12 mouse cellular contexts compared by ENCODE assay signal in the genomic region with DNA sequence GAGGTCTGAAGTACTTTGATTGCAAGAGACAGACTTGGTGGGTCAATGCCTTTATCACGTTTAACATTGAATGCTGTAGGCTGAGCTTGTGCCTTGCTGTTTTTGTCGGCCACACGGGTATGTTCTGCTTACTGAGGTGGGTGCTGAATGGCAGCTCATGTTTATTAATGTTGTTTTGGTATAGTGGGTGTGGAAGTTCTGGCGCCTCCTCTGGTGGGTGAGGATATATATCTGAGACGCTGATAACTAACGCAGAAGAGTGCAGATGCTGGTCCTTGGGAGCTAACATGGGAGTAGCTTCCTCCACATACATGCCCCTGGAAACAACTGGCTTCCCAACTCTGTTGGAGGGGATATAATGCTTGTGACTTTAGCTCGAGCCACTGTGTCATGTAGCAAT. TPM values are rescaled to one million over a fixed set of nuclear protein-coding genes. Genes with fewer than 3 reads are reported as not detected.
DNase-seq lines count a peak whose midpoint lies in the region; ATAC-seq and TF ChIP-seq lines count a peak whose summit lies in the region.
"Had no signal": no experiment of that assay in that cellular context is flagged by ENCODE, and none has a peak within 500 bp of the region (broad histone marks: within the 10 kb centered on the region; RNA-seq: fewer than 3 reads in every experiment).

No protein-coding gene starts in this region.

- H3K36me3 ChIP-seq in hindbrain, postnatal 0 days (ENCODE audit: insufficient read depth, low read length) = no peaks in the 10 kb centered on the region; the same call in 1 of the 2 replicates
- peaks cover 5% of the 10 kb centered on the region for H3K36me3 ChIP-seq in hindbrain, embryonic 12.5 days

- ATAC-seq in cerebellum, adult (ENCODE audit: insufficient number of reproducible peaks, low FRiP score, low TSS enrichment) = no peak
- no peak for ATAC-seq in hindbrain, postnatal 0 days
- ATAC-seq in hindbrain, embryonic 12.5 days (ENCODE audit: low FRiP score) = no peak
- no peak for ATAC-seq in erythroid progenitor cell, adult 5-6 weeks (replicated peaks; ENCODE audit: low FRiP score, poor library complexity, severe bottlenecking)
- ATAC-seq: inflammation-experienced regulatory T-cells, adult 6 months had no signal

- WGBS in hindbrain, postnatal 0 days = 36% methylated on average over 7 of the region's 7 CpGs
- WGBS in hindbrain, embryonic 12.5 days = 40% methylated on average over 7 of the region's 7 CpGs

- H3K4me1 ChIP-seq in hindbrain, postnatal 0 days (ENCODE audit: insufficient read depth, low read length) = peaks cover 8% of the 10 kb centered on the region
- H3K4me1 ChIP-seq in hindbrain, embryonic 12.5 days = peaks cover 30% of the 10 kb centered on the region

- H3K4me2 ChIP-seq in hindbrain, postnatal 0 days (ENCODE audit: low read depth, low read length) = no peak overlapping the region
- no peak overlapping the region for H3K4me2 ChIP-seq in hindbrain, embryonic 12.5 days (replicated peaks)
- H3K4me2 ChIP-seq: limb, embryonic 15.5 days; midbrain, embryonic 12.5 days had no signal

- H3K9ac ChIP-seq in hindbrain, postnatal 0 days (replicated peaks; ENCODE audit: low read length) = no peak overlapping the region
- no peak overlapping the region for H3K9ac ChIP-seq in hindbrain, embryonic 12.5 days
- H3K9ac ChIP-seq: limb, embryonic 15.5 days; midbrain, embryonic 12.5 days had no signal

- H3K27me3 ChIP-seq in hindbrain, postnatal 0 days (ENCODE audit: insufficient read depth, low read length) = no peaks in the 10 kb centered on the region
- no peaks in the 10 kb centered on the region for H3K27me3 ChIP-seq in hindbrain, embryonic 12.5 days
- H3K27me3 ChIP-seq: limb, embryonic 15.5 days; midbrain, embryonic 12.5 days had no signal

- H3K4me3 ChIP-seq in hindbrain, postnatal 0 days (ENCODE audit: low read length) = no peak overlapping the region
- no peak overlapping the region for H3K4me3 ChIP-seq in hindbrain, embryonic 12.5 days
- H3K4me3 ChIP-seq: limb, embryonic 15.5 days; midbrain, embryonic 12.5 days had no signal

- DNase-seq in cerebellum, adult 9-10 months = peak; percentile 14
- no peak for DNase-seq in hindbrain, postnatal 0 days (ENCODE audit: low spot score)
- DNase-seq in thymus, postnatal 0 days (ENCODE audit: low spot score) = peak; percentile 57
- DNase-seq in thymus, postnatal 14 days = no peak
- DNase-seq in c-Kit-positive CD71-positive TER-119-positive erythroid progenitor cells, embryonic 14.5 days (ENCODE audit: low spot score) = no peak
- DNase-seq: adrenal gland, postnatal 25 days had no signal

- peak; percentile 53 for TF ChIP-seq CTCF in hindbrain, postnatal 0 days (IDR thresholded peaks at IDR 0.05; ENCODE audit: low read depth)

- no peak overlapping the region for H3K27ac ChIP-seq in hindbrain, postnatal 0 days
- no peak overlapping the region for H3K27ac ChIP-seq in hindbrain, embryonic 12.5 days
- H3K27ac ChIP-seq: limb, embryonic 15.5 days; midbrain, embryonic 12.5 days had no signal

- H3K9me3 ChIP-seq in hindbrain, postnatal 0 days (ENCODE audit: low read length) = no peaks in the 10 kb centered on the region
- H3K9me3 ChIP-seq in hindbrain, embryonic 12.5 days (replicated peaks) = no peaks in the 10 kb centered on the region
- H3K9me3 ChIP-seq: limb, embryonic 15.5 days; midbrain, embryonic 12.5 days had no signal

RNA-seq across cellular contexts. Expression of a gene that starts 7.0 kb away (rescaled TPM):
- total RNA-seq in hindbrain, postnatal 0 days (2014; rRNA removed) = 10.1 and 15.8 TPM in 2 replicates
- 4.1 and 4.4 TPM in 2 replicates for polyA plus RNA-seq in hindbrain, postnatal 0 days (2015; fragmentation: Nextera tagmentation; extraction: Ambion mirVana)
- 3.9 and 4.6 TPM in 2 replicates for polyA plus RNA-seq in hindbrain, embryonic 12.5 days (2016; fragmentation: Nextera tagmentation; extraction: Ambion mirVana)
- 3.4 and 3.7 TPM in 2 replicates for polyA plus RNA-seq in thymus, postnatal 0 days (2015; fragmentation: Nextera tagmentation; extraction: Ambion mirVana)
- total RNA-seq in erythroid progenitor cell, adult 5-6 weeks (2015; ENCODE audit: low replicate concordance) = 3.4 TPM in 1 of 2 replicates, not detected in the other
- total RNA-seq in erythroid progenitor cell, adult 5-6 weeks (2017; ENCODE audit: low replicate concordance) = 2.1 and 2.8 TPM in 2 replicates

RNA-seq across cellular contexts. Expression of a gene that starts 7.2 kb away (rescaled TPM):
- 0.47 and 0.68 TPM in 2 replicates for total RNA-seq in hindbrain, postnatal 0 days (2014; rRNA removed)
- 0.52 and 0.58 TPM in 2 replicates for polyA plus RNA-seq in hindbrain, postnatal 0 days (2015; fragmentation: Nextera tagmentation; extraction: Ambion mirVana)
- polyA plus RNA-seq in hindbrain, embryonic 12.5 days (2016; fragmentation: Nextera tagmentation; extraction: Ambion mirVana) = 1.8 and 2.5 TPM in 2 replicates
- polyA plus RNA-seq in thymus, postnatal 0 days (2015; fragmentation: Nextera tagmentation; extraction: Ambion mirVana) = 23.6 and 28.0 TPM in 2 replicates
- total RNA-seq in erythroid progenitor cell, adult 5-6 weeks (2015; ENCODE audit: low replicate concordance) = 0.72 and 2.1 TPM in 2 replicates
- 2.6 and 3.1 TPM in 2 replicates for total RNA-seq in erythroid progenitor cell, adult 5-6 weeks (2017; ENCODE audit: low replicate concordance)

RNA-seq across cellular contexts. Expression of a gene that starts 7.5 kb away (rescaled TPM):
- 67.0 and 69.0 TPM in 2 replicates for total RNA-seq in hindbrain, postnatal 0 days (2014; rRNA removed)
- polyA plus RNA-seq in hindbrain, postnatal 0 days (2015; fragmentation: Nextera tagmentation; extraction: Ambion mirVana) = 42.9 and 46.4 TPM in 2 replicates
- polyA plus RNA-seq in hindbrain, embryonic 12.5 days (2016; fragmentation: Nextera tagmentation; extraction: Ambion mirVana) = 69.8 and 73.9 TPM in 2 replicates
- polyA plus RNA-seq in thymus, postnatal 0 days (2015; fragmentation: Nextera tagmentation; extraction: Ambion mirVana) = 88.1 and 109 TPM in 2 replicates
- 11.7 and 23.4 TPM in 2 replicates for total RNA-seq in erythroid progenitor cell, adult 5-6 weeks (2015; ENCODE audit: low replicate concordance)
- 37.4 and 39.4 TPM in 2 replicates for total RNA-seq in erythroid progenitor cell, adult 5-6 weeks (2017; ENCODE audit: low replicate concordance)

RNA-seq across cellular contexts. Expression of a gene that starts 25.4 kb away (rescaled TPM):
- 136 and 156 TPM in 2 replicates for total RNA-seq in hindbrain, postnatal 0 days (2014; rRNA removed)
- polyA plus RNA-seq in hindbrain, postnatal 0 days (2015; fragmentation: Nextera tagmentation; extraction: Ambion mirVana) = 94.3 and 95.4 TPM in 2 replicates
- polyA plus RNA-seq in hindbrain, embryonic 12.5 days (2016; fragmentation: Nextera tagmentation; extraction: Ambion mirVana) = 99.3 and 101 TPM in 2 replicates
- 47.3 and 49.2 TPM in 2 replicates for polyA plus RNA-seq in thymus, postnatal 0 days (2015; fragmentation: Nextera tagmentation; extraction: Ambion mirVana)
- total RNA-seq in erythroid progenitor cell, adult 5-6 weeks (2015; ENCODE audit: low replicate concordance) = 1.8 and 3.8 TPM in 2 replicates
- 3.7 and 27.8 TPM in 2 replicates for total RNA-seq in erythroid progenitor cell, adult 5-6 weeks (2017; ENCODE audit: low replicate concordance)

RNA-seq across cellular contexts. Expression of a gene that starts 25.5 kb away (rescaled TPM):
- total RNA-seq in hindbrain, postnatal 0 days (2014; rRNA removed) = 53.7 and 98.5 TPM in 2 replicates
- 103 and 106 TPM in 2 replicates for polyA plus RNA-seq in hindbrain, postnatal 0 days (2015; fragmentation: Nextera tagmentation; extraction: Ambion mirVana)
- polyA plus RNA-seq in hindbrain, embryonic 12.5 days (2016; fragmentation: Nextera tagmentation; extraction: Ambion mirVana) = 103 and 110 TPM in 2 replicates
- 56.5 and 60.3 TPM in 2 replicates for polyA plus RNA-seq in thymus, postnatal 0 days (2015; fragmentation: Nextera tagmentation; extraction: Ambion mirVana)
- 6.8 and 58.3 TPM in 2 replicates for total RNA-seq in erythroid progenitor cell, adult 5-6 weeks (2015; ENCODE audit: low replicate concordance)
- 18.0 and 35.8 TPM in 2 replicates for total RNA-seq in erythroid progenitor cell, adult 5-6 weeks (2017; ENCODE audit: low replicate concordance)

Comparison
In these comparisons a context has a peak if more than half of its experiments do, and no peak if none do; other contexts are left out.
1. DNase-seq: peak in cerebellum, adult 9-10 months (single experiment) and thymus, postnatal 0 days (single experiment); none in hindbrain, postnatal 0 days (single experiment), thymus, postnatal 14 days (single experiment) and c-Kit-positive CD71-positive TER-119-positive erythroid progenitor cells, embryonic 14.5 days (single experiment).